Mouse (Mus musculus): ENCODE data around the gene Caskin1. TPM values are rescaled to one million over a fixed set of nuclear protein-coding genes. Genes with fewer than 3 reads are reported as not detected.

Caskin1 gene
- total RNA-seq, 4 experiments from 2014 or later: 119 to 135 (median 127) TPM

DNA sequence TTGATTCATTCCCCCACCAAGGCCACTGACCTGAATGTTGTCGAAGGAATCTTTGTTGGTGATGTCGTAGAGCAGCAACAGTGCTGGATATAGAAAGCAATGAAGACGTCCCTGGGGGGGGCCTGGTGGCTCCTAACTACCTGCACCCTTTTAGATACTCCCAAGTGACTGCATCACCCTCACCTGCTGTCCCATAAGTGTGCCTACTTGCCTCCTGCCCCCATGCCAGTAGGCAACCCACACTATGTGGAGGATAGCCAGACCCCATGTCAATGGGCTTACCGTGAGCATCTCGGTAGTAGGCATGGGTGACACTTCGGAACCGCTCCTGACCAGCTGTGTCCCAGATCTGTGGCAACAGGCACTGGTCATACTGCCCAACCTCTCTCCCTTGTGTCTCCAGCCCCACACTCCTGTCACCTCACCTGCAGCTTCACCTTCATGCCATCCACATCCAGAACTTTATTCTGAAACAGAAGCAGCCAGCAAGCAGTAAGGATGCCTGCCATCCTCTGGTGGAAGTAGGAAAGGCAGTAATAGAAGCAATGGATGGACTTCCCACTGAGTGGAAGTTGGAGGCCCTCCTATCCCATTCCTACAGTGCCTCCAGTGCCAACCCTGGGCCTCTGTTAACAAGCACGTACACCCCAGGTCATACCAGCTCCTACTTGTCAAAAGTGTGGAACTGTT lies 42.1 kb downstream of the Caskin1 start:
- DNase-seq (ENCODE audit: low spot score in 2 of 2): no peak

DNA sequence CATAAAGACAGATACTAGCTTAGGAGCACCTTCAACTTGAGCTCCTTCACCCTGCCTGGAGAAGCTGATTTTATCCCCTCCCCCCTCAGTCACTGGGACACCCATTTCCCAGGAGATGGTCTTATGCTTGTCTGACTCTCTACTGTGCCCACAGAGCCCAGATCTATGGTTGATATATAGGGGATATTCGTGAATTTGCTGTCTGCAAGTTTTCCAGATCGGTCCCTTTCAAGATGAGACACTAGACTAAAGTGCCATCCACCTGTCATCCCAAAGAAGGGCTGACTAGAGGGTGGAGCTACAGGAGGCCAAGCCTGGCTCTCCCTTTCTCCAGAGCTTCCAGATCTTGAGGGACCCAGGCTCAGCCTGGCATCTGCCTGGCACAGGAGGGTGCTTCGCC lies 42.7 kb downstream of the Caskin1 start:
- no peak for DNase-seq (ENCODE audit: low spot score in 2 of 2)

DNA sequence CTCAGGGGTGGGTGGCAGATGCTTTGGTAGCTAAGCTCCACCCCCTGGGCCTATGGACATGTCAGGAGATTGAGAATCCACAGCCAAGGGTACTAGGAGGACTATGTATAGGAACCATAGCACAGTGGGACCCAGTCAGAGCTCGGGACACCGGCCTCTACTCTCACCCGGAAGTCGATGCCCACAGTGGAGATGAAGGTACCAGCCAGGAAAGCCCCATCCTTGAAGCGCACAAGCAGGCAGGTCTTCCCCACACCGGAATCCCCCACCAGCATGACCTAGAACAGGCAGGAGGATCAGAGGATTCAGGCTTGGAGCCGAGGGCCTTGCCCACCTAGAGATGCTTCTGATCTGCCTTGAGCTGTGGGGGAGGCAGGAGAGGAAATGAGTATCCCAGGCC lies 43.6 kb downstream of the Caskin1 start:
- no peak for DNase-seq (ENCODE audit: low spot score in 2 of 2)

DNA sequence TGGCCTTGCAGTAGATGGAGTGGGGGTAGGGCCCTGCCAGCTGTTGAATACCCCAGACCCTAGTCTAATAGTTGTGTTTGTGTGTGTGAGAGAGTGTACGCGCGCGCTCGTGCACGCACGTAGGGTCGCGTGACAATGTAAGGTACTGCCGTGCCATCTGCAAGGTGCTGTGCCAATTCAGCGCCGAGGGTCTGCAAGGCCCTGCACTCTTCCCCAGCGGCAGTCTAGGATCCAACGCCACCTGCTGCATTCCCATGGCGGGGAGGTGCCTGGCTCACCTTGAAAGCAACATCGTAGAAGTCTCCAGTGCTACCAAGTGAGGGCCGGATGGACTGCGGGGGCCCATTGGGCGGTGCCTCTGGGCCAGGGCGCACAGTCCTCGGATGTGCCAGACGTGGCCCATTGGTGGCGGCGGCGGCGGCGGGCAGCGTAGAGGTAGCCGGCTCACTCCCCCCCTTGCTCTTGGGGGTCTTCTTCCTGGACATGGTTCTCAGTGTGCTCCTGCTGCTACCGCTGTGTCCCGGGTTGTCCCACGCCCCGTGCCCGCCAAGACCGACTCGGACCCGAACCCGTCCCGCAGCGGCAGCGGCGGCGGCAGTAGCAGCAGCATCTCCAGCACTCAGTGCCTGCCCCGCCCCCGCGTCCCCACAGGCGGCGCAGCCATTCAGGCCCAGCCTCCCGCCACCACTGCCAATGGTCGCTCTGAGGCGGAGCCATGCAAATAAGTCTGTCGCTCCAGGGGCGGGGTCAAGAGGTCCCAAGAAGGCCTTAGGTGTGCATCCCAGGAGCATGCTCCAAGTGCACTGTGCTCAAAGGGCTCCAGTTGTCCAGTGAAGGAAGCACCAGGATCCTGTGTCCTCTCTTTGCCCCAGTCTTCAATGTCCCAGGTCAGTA lies 44.9 kb downstream of the Caskin1 start:
- DNase-seq (ENCODE audit: low spot score in 2 of 2): peak in 1 of 2 experiments; percentile 94

DNA sequence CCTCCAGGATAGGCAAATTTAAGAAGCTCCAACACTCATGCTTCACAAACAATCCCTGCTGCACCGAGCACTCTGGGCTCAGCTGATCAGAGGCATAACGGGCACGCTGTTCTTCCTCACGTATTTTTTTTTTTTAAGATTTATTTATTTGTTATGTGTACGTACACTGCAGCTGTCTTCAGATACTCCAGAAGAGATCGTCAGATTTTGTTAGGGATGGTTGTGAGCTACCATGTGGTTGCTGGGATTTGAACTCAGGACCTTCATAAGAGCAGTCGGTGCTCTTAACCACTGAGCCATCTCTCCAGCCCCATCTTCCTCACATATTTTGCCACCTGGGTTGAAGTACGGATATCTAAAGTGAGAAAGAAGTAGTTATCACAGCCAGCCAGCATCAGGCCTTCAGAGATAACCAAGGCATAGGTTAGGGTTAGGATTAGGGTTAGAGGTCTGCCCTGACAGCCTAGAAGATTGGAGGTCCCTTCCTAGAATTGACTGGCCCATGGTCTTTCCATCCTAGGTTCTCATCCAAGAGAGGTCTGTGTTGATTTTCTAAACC lies 45.8 kb downstream of the Caskin1 start, which contains the start of gene Rab26:
Gene Rab26 (minus strand): TSS at position 51 of the 559 bp plus-strand sequence.
- DNase-seq (ENCODE audit: low spot score in 2 of 2): no peak

DNA sequence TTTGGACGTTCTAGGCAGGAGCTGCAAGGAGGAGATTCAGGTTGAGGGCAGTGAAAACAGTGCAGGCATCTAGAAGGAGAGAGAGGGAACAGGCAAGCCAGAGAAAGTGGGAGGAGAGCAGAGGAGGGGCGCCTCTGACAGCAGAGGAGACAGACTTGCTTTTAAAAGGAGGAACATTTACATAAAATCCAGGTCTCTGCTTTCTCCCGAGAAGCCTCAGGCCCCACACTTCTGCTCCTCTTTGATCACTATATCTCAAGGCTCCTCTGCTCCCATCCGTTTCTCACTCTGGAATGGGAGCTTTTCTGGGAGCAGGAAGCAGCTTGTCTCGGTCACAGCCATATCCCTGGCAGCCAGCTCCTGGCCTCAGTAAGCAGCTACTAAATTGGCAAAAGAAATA lies 46.9 kb downstream of the Caskin1 start:
- no peak for DNase-seq (ENCODE audit: low spot score in 2 of 2)

DNA sequence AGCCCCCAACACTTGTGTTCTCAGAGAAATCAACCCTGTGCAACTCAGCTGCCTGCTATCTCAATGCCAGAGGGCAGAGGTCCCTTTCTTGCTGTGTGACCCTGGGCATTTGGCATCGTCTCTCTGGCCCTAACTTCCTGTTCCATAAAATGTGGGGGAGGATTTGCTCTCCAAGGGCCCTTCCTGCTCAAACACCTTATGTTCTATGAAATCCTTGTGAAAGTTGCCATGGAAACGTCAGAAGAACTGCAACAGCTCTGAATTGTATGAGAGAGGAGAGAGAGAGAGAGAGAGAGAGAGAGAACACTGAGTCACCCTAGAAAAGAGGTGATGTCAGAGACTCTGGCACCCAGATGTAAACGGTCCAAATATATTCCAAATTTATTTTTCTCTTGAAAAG lies 49.1 kb downstream of the Caskin1 start:
- no peak for DNase-seq (ENCODE audit: low spot score in 2 of 2)

DNA sequence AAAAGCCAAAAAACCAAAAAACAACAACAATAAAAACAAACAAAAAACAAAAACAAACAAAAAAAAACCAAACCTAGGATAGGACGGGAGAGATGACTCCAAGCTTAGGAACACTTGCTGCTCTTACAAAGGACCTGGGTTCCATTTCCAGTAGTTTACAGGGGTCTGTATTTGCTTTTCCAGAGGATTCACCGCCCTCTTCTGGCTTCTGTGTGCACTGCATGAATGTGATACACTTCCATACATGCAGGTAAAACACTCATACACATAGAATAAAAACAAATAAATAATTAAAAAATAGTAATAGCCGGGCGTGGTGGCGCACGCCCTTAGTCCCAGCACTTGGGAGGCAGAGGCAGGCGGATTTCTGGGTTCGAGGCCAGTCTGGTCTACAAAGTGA lies 50.5 kb downstream of the Caskin1 start:
- no peak for DNase-seq (ENCODE audit: low spot score in 2 of 2)

DNA sequence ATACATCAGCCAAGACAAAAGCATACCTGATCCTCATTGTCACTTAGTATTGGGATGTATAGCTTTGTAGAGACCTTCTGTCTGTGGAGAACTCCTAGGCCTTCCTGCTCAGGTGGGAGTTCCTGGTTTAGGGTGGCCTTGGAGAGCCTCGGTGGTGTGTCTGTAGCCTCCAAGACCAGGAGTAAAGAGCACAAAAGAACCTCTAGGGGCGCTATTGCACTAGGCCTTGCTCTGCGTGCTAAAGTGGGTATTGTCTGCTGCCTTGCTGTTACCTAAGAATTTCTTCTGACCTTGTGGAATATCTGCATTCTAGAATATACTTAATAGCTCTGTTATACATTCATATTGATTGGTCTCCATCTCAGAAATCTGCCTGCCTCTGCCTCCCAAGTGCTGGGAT lies 52.0 kb downstream of the Caskin1 start:
- no peak for DNase-seq (ENCODE audit: low spot score in 2 of 2)

DNA sequence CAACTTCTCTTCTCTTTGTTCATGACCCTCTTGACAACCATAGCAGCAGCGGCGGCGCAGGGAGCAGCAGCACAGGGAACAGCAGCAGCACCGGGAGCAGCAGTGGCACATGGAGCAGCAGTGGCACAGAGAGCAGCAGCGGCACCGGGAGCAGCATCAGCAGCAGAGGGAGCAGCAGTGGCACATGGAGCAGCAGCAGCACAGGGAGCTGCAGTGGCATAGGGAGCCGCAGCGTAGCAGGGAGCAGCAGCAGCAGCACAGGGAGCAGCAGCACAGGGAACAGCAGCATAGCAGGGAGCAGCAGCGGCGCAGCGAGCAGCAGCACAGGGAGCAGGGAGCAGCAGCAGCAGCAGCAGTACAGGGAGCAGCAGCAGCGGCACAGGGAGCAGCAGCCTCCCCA lies 56.2 kb downstream of the Caskin1 start:
- no peak for DNase-seq (ENCODE audit: low spot score in 2 of 2)

DNA sequence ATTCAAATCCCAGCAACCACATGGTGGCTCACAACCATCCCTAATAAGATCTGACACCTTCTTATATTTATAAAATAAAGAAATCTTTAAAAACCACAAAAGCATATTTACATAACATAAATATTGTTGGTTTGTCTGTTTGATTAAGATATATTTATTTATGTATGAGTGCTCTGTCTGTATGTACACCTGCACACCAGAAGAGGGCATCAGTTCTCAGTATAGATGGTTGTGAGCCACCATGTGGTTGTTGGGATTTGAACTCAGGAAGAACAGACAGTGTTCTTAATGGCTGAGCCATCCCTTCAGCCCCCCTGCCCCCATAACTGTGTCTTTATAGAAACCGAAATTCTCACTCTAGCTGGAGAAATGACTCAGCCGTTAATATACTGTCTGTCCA lies 56.8 kb downstream of the Caskin1 start:
- DNase-seq (ENCODE audit: low spot score in 2 of 2): no peak

DNA sequence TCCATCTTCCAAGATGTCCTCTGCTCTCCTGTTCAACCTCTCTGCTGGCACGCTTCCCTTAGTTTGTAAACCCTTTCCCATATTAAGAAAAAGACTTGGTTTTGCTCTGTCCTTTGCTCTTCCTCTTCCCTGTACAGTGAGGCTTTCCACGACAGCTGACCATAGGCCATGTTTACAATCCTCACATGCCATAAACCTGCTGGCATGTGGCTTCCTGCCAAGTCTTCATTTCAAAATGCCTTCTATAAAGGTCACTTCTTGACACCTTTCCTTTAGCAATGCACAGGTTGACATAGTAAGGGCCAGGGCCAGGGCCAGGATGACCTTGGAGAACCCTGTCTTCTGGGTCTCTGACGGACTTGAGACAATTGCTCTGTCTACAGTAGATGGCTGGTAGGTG lies 57.8 kb downstream of the Caskin1 start:
- DNase-seq (ENCODE audit: low spot score in 2 of 2): no peak

DNA sequence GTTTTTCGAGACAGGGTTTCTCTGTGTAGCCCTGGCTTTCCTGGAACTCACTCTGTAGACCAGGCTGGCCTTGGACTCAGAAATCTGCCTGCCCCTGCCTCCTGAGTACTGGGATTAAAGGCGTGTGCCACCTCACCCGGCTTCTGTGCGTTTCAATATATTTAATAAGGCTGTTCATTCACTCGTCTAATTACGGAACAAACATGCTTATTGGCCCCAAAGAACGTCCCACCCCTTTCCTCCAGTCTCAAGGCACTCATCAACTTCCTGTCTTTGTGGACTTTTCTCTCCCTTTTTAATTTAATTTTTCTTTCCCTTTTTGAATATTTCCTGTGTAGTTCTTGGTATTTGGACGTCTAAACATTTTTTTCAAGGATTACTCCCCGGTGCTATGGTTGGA lies 60.0 kb downstream of the Caskin1 start:
- no peak for DNase-seq (ENCODE audit: low spot score in 2 of 2)

DNA sequence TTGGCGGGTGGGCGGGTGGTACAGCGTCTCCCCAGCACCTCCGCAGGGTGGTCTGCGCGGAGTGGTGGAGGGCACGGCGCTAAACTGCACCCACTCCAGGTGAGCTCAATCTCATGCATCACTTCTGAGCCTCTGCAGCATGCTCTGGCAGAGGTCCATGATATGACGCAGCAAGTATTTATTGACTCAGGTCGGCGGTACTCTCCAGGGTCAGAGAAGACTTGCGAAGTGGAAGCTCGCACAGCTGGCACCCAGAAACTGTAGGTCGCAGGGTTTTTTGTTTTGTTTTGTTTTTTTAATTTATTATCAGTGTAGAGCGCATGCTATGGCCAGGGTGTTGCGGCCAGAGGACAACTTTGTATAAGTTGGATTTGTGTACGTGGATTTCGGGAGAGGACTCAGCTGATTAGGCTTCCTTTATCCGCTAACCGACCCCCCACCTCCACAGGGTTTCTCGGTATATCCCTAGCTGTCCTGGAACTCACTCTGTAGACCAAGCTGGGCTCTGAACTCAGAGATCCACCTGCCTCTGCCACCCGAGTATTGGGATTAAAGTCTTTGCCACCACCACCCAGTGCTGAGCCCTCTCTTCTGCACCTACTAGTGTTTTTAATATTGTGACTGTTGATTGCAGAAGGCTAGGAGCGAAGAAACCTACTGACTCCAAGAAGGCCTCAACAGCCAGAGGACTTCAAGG lies 60.7 kb downstream of the Caskin1 start:
- no peak for DNase-seq (ENCODE audit: low spot score in 2 of 2)

DNA sequence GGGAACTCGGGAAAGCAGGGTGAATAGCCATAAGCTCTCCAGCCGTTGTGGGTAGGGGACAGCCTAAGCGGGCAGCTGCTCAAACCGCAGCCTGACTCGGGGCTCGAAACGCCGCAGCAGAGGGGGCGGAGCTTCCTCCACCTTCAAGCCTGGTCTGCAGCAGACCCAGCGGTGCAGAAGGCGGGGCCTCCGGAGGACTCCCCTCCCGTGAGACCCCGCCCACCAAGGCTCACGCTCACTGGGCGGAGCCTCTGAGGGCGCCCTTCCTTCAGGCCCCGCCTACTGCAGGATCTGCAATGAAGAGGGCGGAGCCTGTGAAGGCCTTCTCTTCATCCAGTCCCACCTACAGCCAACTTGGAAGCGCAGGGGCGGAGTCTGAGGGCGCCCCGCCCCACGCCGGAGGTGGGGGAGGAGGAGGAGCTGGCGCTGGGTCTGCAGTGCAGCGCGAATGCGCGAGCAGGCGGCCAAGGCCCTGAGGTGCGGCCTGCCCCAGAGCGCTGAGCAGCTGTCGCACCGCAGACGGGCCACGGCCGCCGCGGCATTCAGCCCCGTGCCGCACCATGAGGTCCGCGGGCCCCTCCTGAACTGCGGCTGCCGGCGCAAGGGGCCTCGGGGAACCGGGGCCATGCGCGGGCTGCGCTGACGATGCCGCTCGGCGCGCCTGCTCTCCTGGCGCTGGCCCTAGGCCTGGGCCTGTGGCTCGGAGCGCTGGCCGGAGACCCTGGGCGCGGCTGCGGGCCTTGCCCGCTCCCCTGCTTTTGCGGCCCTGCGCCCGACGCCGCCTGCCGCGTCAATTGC lies 61.4 kb downstream of the Caskin1 start, which contains the start of gene Pkd1:
Gene Pkd1 (plus strand): TSS at position 217 of the 798 bp plus-strand sequence.
- peak; percentile 95 to 99 for DNase-seq (ENCODE audit: low spot score in 2 of 2)

DNA sequence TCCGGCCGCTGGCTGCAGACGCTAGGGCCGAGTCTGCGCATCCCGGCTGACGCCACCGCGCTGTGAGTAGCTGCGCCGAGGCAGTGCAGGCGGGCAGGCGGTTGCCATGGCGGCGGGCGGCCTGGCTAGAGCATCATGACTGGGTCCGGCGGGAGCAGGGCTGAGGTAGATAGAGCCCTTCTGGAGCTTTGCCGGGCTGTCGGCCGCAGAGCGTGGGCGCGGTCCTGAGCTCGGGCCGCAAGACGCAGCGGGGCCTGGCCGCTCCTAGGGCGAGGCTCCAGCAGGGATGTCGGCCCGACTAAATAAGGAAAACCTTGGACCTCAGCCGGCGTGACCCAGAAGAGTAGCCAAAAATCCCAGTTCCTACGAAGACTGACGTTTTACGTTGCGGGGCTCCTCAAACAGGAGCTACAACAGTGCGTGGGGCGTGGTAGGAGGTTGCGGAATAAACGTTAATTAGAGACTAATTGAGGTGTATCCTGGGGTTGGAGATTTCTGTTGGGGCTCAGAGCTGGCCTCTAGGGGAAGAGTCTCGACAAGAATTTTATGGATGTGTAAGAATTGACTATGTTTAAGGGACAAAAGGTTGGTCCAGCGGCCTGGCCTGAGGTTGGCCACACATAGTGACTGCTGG lies 62.1 kb downstream of the Caskin1 start:
- peak in 1 of 2 experiments; percentile 80 for DNase-seq (ENCODE audit: low spot score in 2 of 2)

DNA sequence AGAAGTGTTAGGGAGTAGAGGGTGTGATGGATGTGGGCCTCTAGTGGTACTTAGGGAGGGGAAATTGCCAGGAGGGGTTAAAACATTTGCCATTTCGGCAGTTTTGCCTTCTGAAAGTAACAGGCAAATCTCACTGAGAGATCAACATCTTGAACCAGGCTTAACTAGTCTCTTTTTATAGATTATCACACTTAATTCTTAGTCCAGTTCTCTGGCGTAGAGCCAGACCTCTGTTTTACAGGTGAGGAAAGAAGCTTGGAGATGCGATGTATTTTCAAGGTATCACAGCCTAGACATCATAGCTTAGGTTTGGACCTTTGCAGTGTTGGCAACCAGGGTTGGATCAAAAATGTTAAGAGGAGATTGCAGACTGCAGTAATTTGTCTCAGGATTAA lies 62.6 kb downstream of the Caskin1 start:
- DNase-seq (ENCODE audit: low spot score in 2 of 2): no peak

DNA sequence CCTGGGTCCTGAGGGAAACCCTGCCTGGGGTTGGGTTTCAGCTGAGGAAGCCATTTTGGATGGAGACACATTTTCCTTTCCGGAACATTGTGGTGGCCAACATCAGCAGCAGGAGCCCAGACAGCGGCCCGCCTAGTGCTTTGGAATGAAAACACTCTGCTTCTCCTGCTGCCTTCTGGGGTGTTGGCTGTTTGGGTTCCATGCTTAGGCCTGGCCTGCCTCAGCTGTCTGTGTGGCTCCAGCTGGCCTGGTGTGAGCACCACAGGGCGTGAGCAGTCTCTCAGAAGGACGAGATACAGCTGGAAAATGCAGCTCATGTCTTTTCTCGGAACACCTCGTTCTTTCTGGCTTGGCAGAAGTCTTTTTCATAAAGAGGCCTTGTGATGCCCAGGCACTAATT lies 68.7 kb downstream of the Caskin1 start:
- no peak for DNase-seq (ENCODE audit: low spot score in 2 of 2)

Measured in left cerebral cortex, adult 8-10 months (tissue).